Mouse (Mus musculus): ENCODE measurements at regions not wholly inside any gene's neighbourhood (a gene's known extent, or its start where the extent isn't known, plus 50 kb on each side); places are given as distances from the start of the nearest gene placed in this dataset.

DNA sequence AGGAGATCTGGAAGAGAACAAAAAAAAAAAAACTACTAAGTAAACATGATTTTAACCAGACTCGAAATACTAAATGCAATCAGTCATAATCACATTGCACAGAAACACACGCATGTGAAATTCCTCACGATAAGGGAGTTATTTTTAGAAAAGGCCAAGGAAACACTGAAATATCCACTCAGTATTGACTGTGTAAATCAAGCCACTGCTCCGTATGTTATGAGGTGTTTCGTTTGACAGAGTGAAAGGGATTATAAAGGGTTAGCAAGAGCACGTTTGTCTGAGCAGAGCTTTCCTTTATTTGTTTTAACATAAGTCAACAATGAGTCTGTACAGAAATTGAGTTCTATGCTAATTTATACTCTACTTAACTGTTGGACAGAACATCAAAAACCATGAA is 455.3 kb upstream of the Adam34 start:
- TF ChIP-seq EP300 (IDR thresholded peaks at IDR 0.05; ENCODE audit: low read depth) (no peak), CTCF (IDR thresholded peaks at IDR 0.05; ENCODE audit: low read depth) (no peak)
